Mouse (Mus musculus): Measurements from ENCODE around the gene Abhd14a. TPM values are rescaled to one million over a fixed set of nuclear protein-coding genes. Genes with fewer than 3 reads are reported as not detected.

The Abhd14a gene
- polyA plus RNA-seq, 1 experiment from 2014 or later = 16.2 TPM

DNA sequence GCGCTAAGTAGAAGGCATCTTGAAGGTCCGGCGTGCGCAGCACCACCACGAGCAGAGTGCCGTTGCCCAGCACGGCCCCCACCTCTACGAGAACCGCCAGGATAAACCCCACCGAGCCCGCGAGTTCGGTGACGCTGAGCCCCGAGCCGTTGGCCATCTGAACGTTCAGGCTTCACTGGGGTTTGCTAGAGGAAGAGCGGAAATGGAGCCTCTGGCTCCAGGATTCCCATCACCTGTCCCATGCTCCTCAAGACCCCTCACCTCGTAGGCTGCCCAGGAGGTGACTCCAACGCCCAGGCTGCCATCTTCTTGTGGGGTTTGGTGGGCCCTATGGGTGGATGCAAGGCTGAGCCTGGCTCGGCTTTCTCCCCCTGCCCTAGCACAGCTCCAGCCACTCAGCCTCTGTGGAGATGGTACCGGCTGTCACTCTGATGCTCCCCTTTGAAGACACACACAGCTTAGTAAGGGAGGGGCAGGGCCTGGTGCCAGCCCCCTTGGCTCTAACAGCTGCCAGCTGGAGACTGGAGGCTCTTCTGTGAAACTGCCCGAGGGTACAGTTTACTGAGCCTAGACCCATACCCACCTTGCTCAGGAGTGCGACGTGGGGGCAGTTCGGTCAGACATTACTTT lies 18.2 kb upstream of the Abhd14a start, which contains the start of gene Gpr62:
Gene Gpr62, minus strand, starts transcription at position 368 of the 630 bp plus-strand sequence.
- ATAC-seq (no peak), DNase-seq (no peak)
- Histone ChIP-seq H3K27me3 (ENCODE audit: insufficient read depth, low read length) (peaks cover 24% of the 10 kb centered on the region), H3K4me2 (ENCODE audit: low read depth, low read length) (peak within 1 kb of the TSS; percentile 81), H3K36me3 (replicated peaks; ENCODE audit: insufficient read depth, low read length) (no peaks in the 10 kb centered on the region), H3K27ac (ENCODE audit: low read depth) (no peak within 1 kb of the TSS), H3K9ac (replicated peaks) (peak within 1 kb of the TSS; percentile 51), H3K9me3 (ENCODE audit: low read length) (no peaks in the 10 kb centered on the region), H3K4me1 (ENCODE audit: insufficient read depth) (0 out of 2 replicates have a peak, but pooled peaks cover 9% of the 10 kb centered on the region), H3K4me3 (ENCODE audit: low read depth, low read length) (peak within 1 kb of the TSS; percentile 53)
- no peak for TF ChIP-seq CTCF (IDR thresholded peaks at IDR 0.05; ENCODE audit: low read depth)
- no peak for TF ChIP-seq EP300 (IDR thresholded peaks at IDR 0.05; ENCODE audit: low read depth)
- 36% methylated on average over 23 of the region's 26 CpGs for WGBS (ENCODE audit: insufficient replicate concordance)

DNA sequence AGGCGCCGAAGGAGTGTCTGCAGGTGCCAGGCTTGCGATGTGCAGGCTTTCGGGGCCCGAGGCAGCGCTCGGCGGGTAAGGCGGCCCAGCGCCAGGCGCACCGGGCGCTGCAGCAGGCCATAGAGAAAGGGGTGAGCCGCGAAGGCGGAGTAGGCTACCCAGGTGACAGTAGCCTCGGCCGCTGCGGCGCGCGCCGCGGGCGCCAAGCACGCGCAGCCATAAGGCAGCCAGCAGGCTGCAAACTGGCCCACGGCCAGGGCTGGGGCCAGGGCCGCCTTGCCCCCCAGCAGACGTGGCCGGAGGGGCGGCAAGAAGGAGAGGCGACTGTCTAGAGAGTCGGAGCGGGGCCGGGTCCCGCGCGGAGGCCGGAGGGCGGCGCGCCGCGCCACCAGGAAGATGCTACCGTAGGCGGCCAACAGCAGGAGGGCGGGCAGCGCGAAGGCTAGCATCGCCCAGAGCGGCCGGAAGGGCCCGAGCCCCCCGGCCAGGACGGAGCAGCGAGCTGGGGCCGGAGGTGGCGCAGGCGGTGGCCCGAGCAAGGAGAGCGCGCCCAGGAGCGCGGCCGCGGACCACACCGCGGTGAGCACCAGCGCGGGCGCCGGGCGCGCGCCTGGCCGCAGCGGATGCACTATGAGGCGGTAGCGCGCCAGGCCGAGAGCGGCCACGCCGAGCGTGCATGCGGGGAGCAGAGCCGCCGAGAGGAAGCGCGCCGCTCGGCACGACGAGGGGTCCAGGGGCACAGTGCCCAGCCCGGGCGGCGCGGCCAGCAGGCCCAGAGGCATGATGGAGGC lies 17.5 kb upstream of the Abhd14a start:
- no peak for TF ChIP-seq EP300 (IDR thresholded peaks at IDR 0.05; ENCODE audit: low read depth)
- TF ChIP-seq CTCF (IDR thresholded peaks at IDR 0.05; ENCODE audit: low read depth) = no peak
- peak overlapping the region; percentile 53 for H3K4me3 ChIP-seq (ENCODE audit: low read depth, low read length)
- no peaks in the 10 kb centered on the region for H3K36me3 ChIP-seq (replicated peaks; ENCODE audit: insufficient read depth, low read length)
- WGBS (ENCODE audit: insufficient replicate concordance) = 3% methylated on average over 85 of the region's 99 CpGs
- H3K4me1 ChIP-seq (ENCODE audit: insufficient read depth) = 0 out of 2 replicates have a peak, but pooled peaks cover 9% of the 10 kb centered on the region
- H3K27me3 ChIP-seq (ENCODE audit: insufficient read depth, low read length) = peaks cover 24% of the 10 kb centered on the region
- no peaks in the 10 kb centered on the region for H3K9me3 ChIP-seq (ENCODE audit: low read length)
- DNase-seq = no peak
- ATAC-seq = peak; percentile 51; the same call in 1 of the 2 replicates
- no peak overlapping the region for H3K27ac ChIP-seq (ENCODE audit: low read depth)
- peak overlapping the region; percentile 81 for H3K4me2 ChIP-seq (ENCODE audit: low read depth, low read length)
- peak overlapping the region; percentile 51 for H3K9ac ChIP-seq (replicated peaks)

DNA sequence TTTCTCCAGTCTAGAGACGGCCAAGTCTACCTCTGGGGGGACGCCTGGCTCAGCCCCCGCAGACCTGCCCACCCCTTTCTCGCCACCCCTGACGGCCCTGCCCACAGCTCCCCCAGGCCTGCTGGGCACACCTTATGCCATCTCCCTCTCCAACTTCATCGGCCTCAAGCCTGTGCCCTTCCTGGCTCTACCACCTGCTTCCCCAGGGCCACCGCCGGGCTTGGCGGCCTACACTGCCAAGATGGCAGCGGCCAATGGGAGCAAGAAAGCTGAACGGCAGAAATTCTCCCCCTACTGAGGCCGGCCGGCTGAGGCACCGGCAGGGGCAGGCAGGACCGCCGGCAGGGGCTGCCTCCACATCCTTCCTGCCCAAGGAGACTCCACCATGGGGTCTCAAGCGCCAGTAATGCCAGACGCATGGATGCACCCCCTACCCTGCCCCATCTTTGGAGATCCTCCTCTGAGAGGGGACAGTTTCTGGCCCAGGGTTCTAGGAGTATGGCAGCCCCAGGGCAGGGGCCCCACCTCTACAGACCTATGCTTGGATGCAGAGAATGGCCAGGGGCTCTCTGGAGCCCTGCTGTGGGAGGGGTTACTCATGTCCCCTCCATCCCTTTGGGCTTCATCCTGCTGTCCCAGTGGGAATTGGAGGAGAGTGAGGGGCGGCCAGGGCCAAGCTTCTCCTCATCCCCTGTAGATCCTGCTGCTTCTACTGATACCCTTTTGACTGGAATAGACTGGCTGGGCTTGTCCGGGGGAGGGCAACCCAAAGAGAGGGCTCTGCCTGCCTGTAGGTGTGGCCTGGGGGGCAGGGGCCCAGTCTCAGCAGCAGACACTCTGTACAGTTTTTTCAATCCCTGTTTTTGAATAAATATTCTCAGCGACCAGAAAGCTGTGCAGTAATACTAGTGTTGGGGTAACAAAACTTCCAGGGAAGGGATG lies 15.9 kb upstream of the Abhd14a start:
- H3K4me2 ChIP-seq (ENCODE audit: low read depth, low read length) = no peak overlapping the region
- no peak overlapping the region for H3K9ac ChIP-seq (replicated peaks)
- H3K4me1 ChIP-seq (ENCODE audit: insufficient read depth) = 0 out of 2 replicates have a peak, but pooled peaks cover 9% of the 10 kb centered on the region
- no peak for DNase-seq
- TF ChIP-seq CTCF (IDR thresholded peaks at IDR 0.05; ENCODE audit: low read depth) (no peak), EP300 (IDR thresholded peaks at IDR 0.05; ENCODE audit: low read depth) (no peak)
- no peak for ATAC-seq
- peaks cover 24% of the 10 kb centered on the region for H3K27me3 ChIP-seq (ENCODE audit: insufficient read depth, low read length)
- no peak overlapping the region for H3K27ac ChIP-seq (ENCODE audit: low read depth)
- H3K4me3 ChIP-seq (ENCODE audit: low read depth, low read length) = no peak overlapping the region
- 85% methylated on average over 21 of the region's 21 CpGs for WGBS (ENCODE audit: insufficient replicate concordance)
- no peaks in the 10 kb centered on the region for H3K9me3 ChIP-seq (ENCODE audit: low read length)
- H3K36me3 ChIP-seq (replicated peaks; ENCODE audit: insufficient read depth, low read length) = no peaks in the 10 kb centered on the region

DNA sequence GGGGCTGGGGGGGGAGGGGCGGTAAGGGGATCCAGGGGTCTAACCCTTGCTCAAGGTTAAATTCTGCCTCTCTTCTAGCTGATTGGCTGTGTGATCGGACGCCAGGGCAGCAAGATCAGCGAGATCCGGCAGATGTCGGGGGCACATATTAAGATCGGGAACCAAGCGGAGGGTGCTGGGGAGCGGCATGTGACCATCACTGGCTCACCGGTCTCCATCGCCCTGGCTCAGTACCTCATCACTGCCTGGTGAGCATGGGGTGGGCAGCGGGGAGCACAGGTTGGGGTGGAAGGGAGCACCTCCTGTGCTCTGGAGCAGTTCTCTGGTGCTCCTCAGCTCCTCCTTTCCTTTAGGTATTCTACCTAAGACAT lies 14.9 kb upstream of the Abhd14a start:
- WGBS (ENCODE audit: insufficient replicate concordance) = 90% methylated on average over 12 of the region's 12 CpGs
- H3K36me3 ChIP-seq (replicated peaks; ENCODE audit: insufficient read depth, low read length) = no peaks in the 10 kb centered on the region

DNA sequence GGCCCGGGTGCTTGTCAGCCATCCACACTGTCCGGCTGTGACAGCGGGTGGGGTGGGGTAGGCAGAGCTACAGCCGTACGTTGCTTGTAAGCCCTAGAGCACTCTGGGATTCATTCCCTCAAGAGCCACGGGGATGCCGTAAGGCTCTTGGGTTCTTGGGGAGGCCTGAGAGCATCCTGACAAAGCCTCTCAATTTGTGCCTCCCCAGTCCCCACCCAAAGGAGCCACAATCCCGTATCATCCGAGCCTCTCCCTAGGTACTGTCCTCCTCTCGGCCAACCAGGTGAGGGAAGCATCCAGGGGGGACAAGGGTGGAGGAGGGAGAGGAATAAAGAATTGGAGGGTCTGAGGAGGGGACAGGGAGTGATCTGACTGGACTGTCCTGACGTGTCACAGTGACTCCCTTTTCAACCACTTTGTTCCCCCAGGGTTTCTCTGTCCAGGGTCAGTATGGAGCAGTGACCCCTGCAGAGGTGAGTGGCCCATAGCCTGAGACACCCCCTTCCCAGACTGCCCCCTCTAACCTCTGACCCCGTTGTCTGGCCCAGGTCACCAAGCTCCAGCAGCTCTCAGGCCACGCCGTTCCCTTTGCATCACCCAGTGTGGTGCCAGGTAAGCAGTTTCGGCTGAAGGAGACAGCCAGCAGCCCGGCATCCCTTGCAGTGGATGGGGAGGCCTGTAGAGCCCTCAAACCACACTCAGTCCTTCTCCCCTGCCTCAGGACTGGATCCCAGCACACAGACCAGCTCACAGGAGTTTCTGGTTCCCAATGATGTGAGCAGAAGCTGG lies 14.4 kb upstream of the Abhd14a start:
- Histone ChIP-seq H3K4me3 (ENCODE audit: low read depth, low read length) (no peak overlapping the region), H3K27ac (ENCODE audit: low read depth) (no peak overlapping the region), H3K4me2 (ENCODE audit: low read depth, low read length) (no peak overlapping the region), H3K27me3 (ENCODE audit: insufficient read depth, low read length) (peaks cover 24% of the 10 kb centered on the region), H3K36me3 (replicated peaks; ENCODE audit: insufficient read depth, low read length) (no peaks in the 10 kb centered on the region), H3K4me1 (ENCODE audit: insufficient read depth) (0 out of 2 replicates have a peak, but pooled peaks cover 9% of the 10 kb centered on the region), H3K9ac (replicated peaks) (no peak overlapping the region), H3K9me3 (ENCODE audit: low read length) (no peaks in the 10 kb centered on the region)
- TF ChIP-seq CTCF (IDR thresholded peaks at IDR 0.05; ENCODE audit: low read depth) = no peak
- no peak for TF ChIP-seq EP300 (IDR thresholded peaks at IDR 0.05; ENCODE audit: low read depth)
- no peak for DNase-seq
- ATAC-seq = no peak
- WGBS (ENCODE audit: insufficient replicate concordance) = 85% methylated on average over 16 of the region's 16 CpGs

More for the DNA sequence above, 14.9 kb upstream of the Abhd14a start:
- no peak overlapping the region for H3K9ac ChIP-seq (replicated peaks)
- 0 out of 2 replicates have a peak, but pooled peaks cover 9% of the 10 kb centered on the region for H3K4me1 ChIP-seq (ENCODE audit: insufficient read depth)
- no peak overlapping the region for H3K27ac ChIP-seq (ENCODE audit: low read depth)
- peaks cover 24% of the 10 kb centered on the region for H3K27me3 ChIP-seq (ENCODE audit: insufficient read depth, low read length)
- DNase-seq = no peak
- no peaks in the 10 kb centered on the region for H3K9me3 ChIP-seq (ENCODE audit: low read length)
- no peak for TF ChIP-seq CTCF (IDR thresholded peaks at IDR 0.05; ENCODE audit: low read depth)
- no peak overlapping the region for H3K4me2 ChIP-seq (ENCODE audit: low read depth, low read length)
- no peak overlapping the region for H3K4me3 ChIP-seq (ENCODE audit: low read depth, low read length)
- ATAC-seq = no peak

All from liver, postnatal 0 days (tissue).